Mouse (Mus musculus): Measurements from ENCODE around the gene Ttyh3.

DNA sequence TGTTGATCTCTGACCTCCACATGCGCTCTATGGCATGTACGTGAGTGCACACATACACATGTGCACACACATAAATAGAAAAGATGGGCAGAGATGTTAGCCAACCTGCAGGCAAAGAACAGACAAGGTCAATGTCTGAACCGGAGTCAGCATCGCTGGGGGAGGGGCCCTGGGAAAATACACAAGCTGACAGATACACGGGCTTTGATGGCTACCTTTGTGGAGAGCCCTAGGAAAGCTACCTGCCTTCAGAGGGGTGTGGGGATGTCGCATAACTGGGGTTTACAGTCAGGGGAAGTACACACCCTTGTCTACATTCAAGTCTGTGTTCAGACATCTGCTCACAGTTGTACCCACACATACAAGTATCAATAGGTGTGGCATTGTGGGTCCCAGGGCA lies 10.3 kb downstream of the Ttyh3 start:
- TF ChIP-seq CTCF (IDR thresholded peaks at IDR 0.05; ENCODE audit: borderline replicate concordance, control insufficient read depth, extremely low read depth, insufficient read depth, low read length, poor library complexity) (no peak), POLR2A (IDR thresholded peaks at IDR 0.05; ENCODE audit: control insufficient read depth, extremely low read depth, insufficient read depth, low read length, poor library complexity) (no peak)

Measured in thymus, adult 2 months (tissue).